Mouse (Mus musculus): ENCODE results near the gene Col5a3. TPM values are rescaled to one million over a fixed set of nuclear protein-coding genes. Genes with fewer than 3 reads are reported as not detected.
A peak's percentile ranks its signal among the peaks of the same experiment; 100 is the strongest.

The Col5a3 gene
- polyA plus RNA-seq, 1 experiment, result 4.6 TPM

- no peak overlapping the region for H3K4me3 ChIP-seq (replicated peaks; ENCODE audit: extremely low read depth, low read depth, low read length)
- no peaks in the 10 kb centered on the region for H3K4me1 ChIP-seq (ENCODE audit: control insufficient read depth, insufficient read depth, low read length)
- peak; percentile 65 for DNase-seq
- TF ChIP-seq CTCF (IDR thresholded peaks at IDR 0.05; ENCODE audit: insufficient read depth, low read length), result no peak
- no peak for TF ChIP-seq POLR2A (IDR thresholded peaks at IDR 0.05; ENCODE audit: borderline replicate concordance, extremely low read depth, low read depth, low read length)
- 60% methylated on average over 6 of the region's 6 CpGs for WGBS
Observed at GRCm38 (mm10) chr9:20757087-20757955, 57.5 kb downstream of the Col5a3 start.

GRCm38 (mm10) chr9:20756081-20756700, 58.7 kb downstream of the Col5a3 start:
- no peak for DNase-seq
- Histone ChIP-seq H3K4me3 (replicated peaks; ENCODE audit: extremely low read depth, low read depth, low read length) (no peak overlapping the region), H3K4me1 (ENCODE audit: control insufficient read depth, insufficient read depth, low read length) (no peaks in the 10 kb centered on the region)
- no peak for TF ChIP-seq POLR2A (IDR thresholded peaks at IDR 0.05; ENCODE audit: borderline replicate concordance, extremely low read depth, low read depth, low read length)
- TF ChIP-seq CTCF (IDR thresholded peaks at IDR 0.05; ENCODE audit: insufficient read depth, low read length), result no peak
- 88% methylated on average over 4 of the region's 4 CpGs for WGBS

GRCm38 (mm10) chr9:20754335-20754734, 60.5 kb downstream of the Col5a3 start:
- Histone ChIP-seq H3K4me3 (replicated peaks; ENCODE audit: extremely low read depth, low read depth, low read length) (no peak overlapping the region), H3K4me1 (ENCODE audit: control insufficient read depth, insufficient read depth, low read length) (no peaks in the 10 kb centered on the region)
- TF ChIP-seq POLR2A (IDR thresholded peaks at IDR 0.05; ENCODE audit: borderline replicate concordance, extremely low read depth, low read depth, low read length), result no peak
- no peak for TF ChIP-seq CTCF (IDR thresholded peaks at IDR 0.05; ENCODE audit: insufficient read depth, low read length)
- no peak for DNase-seq
- 66% methylated on average over 2 of the region's 2 CpGs for whole genome bisulfite sequencing

GRCm38 (mm10) chr9:20751477-20752029, 63.3 kb downstream of the Col5a3 start:
- 49% methylated on average over 6 of the region's 6 CpGs for WGBS
- TF ChIP-seq CTCF (IDR thresholded peaks at IDR 0.05; ENCODE audit: insufficient read depth, low read length) (no peak), POLR2A (IDR thresholded peaks at IDR 0.05; ENCODE audit: borderline replicate concordance, extremely low read depth, low read depth, low read length) (no peak)
- DNase-seq, result no peak
- Histone ChIP-seq H3K4me1 (ENCODE audit: control insufficient read depth, insufficient read depth, low read length) (no peaks in the 10 kb centered on the region), H3K4me3 (replicated peaks; ENCODE audit: extremely low read depth, low read depth, low read length) (no peak overlapping the region)

- no peak for DNase-seq
- WGBS, result 39% methylated on average over 5 of the region's 5 CpGs
- Histone ChIP-seq H3K4me3 (replicated peaks; ENCODE audit: extremely low read depth, low read depth, low read length) (no peak overlapping the region), H3K4me1 (ENCODE audit: control insufficient read depth, insufficient read depth, low read length) (no peaks in the 10 kb centered on the region)
- no peak for TF ChIP-seq CTCF (IDR thresholded peaks at IDR 0.05; ENCODE audit: insufficient read depth, low read length)
- no peak for TF ChIP-seq POLR2A (IDR thresholded peaks at IDR 0.05; ENCODE audit: borderline replicate concordance, extremely low read depth, low read depth, low read length)
Observed at GRCm38 (mm10) chr9:20749213-20749612, 65.7 kb downstream of the Col5a3 start.

- WGBS, result 62% methylated on average over 3 of the region's 3 CpGs
- H3K4me3 ChIP-seq (replicated peaks; ENCODE audit: extremely low read depth, low read depth, low read length), result no peak overlapping the region
- TF ChIP-seq POLR2A (IDR thresholded peaks at IDR 0.05; ENCODE audit: borderline replicate concordance, extremely low read depth, low read depth, low read length) (no peak), CTCF (IDR thresholded peaks at IDR 0.05; ENCODE audit: insufficient read depth, low read length) (no peak)
- no peak for DNase-seq
- H3K4me1 ChIP-seq (ENCODE audit: control insufficient read depth, insufficient read depth, low read length), result no peaks in the 10 kb centered on the region
Observed at GRCm38 (mm10) chr9:20748540-20748939, 66.3 kb downstream of the Col5a3 start.

GRCm38 (mm10) chr9:20747682-20748081, 67.2 kb downstream of the Col5a3 start:
- Histone ChIP-seq H3K4me1 (ENCODE audit: control insufficient read depth, insufficient read depth, low read length) (no peaks in the 10 kb centered on the region), H3K4me3 (replicated peaks; ENCODE audit: extremely low read depth, low read depth, low read length) (no peak overlapping the region)
- whole genome bisulfite sequencing, result 8% methylated on average over 3 of the region's 3 CpGs
- DNase-seq, result no peak
- TF ChIP-seq POLR2A (IDR thresholded peaks at IDR 0.05; ENCODE audit: borderline replicate concordance, extremely low read depth, low read depth, low read length) (no peak), CTCF (IDR thresholded peaks at IDR 0.05; ENCODE audit: insufficient read depth, low read length) (no peak)

GRCm38 (mm10) chr9:20746017-20746660, 68.7 kb downstream of the Col5a3 start, which contains the start of gene Olfm2:
Olfm2 (minus strand) TSS chr9:20746349.
- DNase-seq, result no peak
- TF ChIP-seq POLR2A (IDR thresholded peaks at IDR 0.05; ENCODE audit: borderline replicate concordance, extremely low read depth, low read depth, low read length) (no peak), CTCF (IDR thresholded peaks at IDR 0.05; ENCODE audit: insufficient read depth, low read length) (no peak)
- H3K4me3 ChIP-seq (replicated peaks; ENCODE audit: extremely low read depth, low read depth, low read length), result no peak within 1 kb of the TSS
- 1% methylated on average over 50 of the region's 50 CpGs for WGBS
- no peaks in the 10 kb centered on the region for H3K4me1 ChIP-seq (ENCODE audit: control insufficient read depth, insufficient read depth, low read length)
